Mouse (Mus musculus) limb, embryonic 11.5 days (tissue): ENCODE measurements around the gene Akap2. TPM values are rescaled to one million over a fixed set of nuclear protein-coding genes. Genes with fewer than 3 reads are reported as not detected.

Experiments
- ATAC-seq: fragments of 200-750 bp; cut with Nextera tagmentation; 2 replicates; pipeline ENCODE4 v1.8.0; 2017; ENCODE audit warnings: low read depth; ENCODE audit not compliant: insufficient number of reproducible peaks, low FRiP score, low TSS enrichment
- DNase-seq: peaks from one replicate; pipeline ENCODE4 v3.0.0-alpha.2; 2015; ENCODE audit warnings: low spot score
- H3K27ac ChIP-seq: fragments of 300-500 bp; sonication (generic); replicated peaks from 2 replicates; pipeline ENCODE4 v1.5.1; 2014; ENCODE audit warnings: low read depth, mild to moderate bottlenecking, low read length
- H3K27me3 ChIP-seq: fragments of 300-500 bp; sonication (generic); 2 replicates; pipeline ENCODE4 v1.6.1; 2014; ENCODE audit warnings: mild to moderate bottlenecking, low read length, mixed read lengths; ENCODE audit not compliant: control insufficient read depth, insufficient read depth
- H3K36me3 ChIP-seq: fragments of 300-500 bp; sonication (generic); 2 replicates; pipeline ENCODE4 v1.6.1; 2014; ENCODE audit warnings: mild to moderate bottlenecking, low read length, moderate library complexity, mixed read lengths; ENCODE audit not compliant: control insufficient read depth, insufficient read depth
- H3K4me1 ChIP-seq: fragments of 300-500 bp; sonication (generic); 2 replicates; pipeline ENCODE4 v1.6.1; 2014; ENCODE audit warnings: low read length, mixed read lengths; ENCODE audit not compliant: control insufficient read depth, insufficient read depth
- H3K4me2 ChIP-seq: fragments of 300-500 bp; sonication (generic); 2 replicates; pipeline ENCODE4 v1.6.1; 2014; ENCODE audit warnings: low read depth, mild to moderate bottlenecking, moderate library complexity; ENCODE audit not compliant: severe bottlenecking
- H3K4me3 ChIP-seq: fragments of 300-500 bp; sonication (generic); 2 replicates; pipeline ENCODE4 v1.5.1; 2014; ENCODE audit warnings: low read depth, low read length
- H3K9ac ChIP-seq: fragments of 300-500 bp; sonication (generic); 2 replicates; pipeline ENCODE4 v1.6.1; 2014; ENCODE audit warnings: mild to moderate bottlenecking, low read length
- H3K9me3 ChIP-seq: fragments of 300-500 bp; sonication (generic); 2 replicates; pipeline ENCODE4 v1.6.1; 2016; ENCODE audit warnings: low read length; ENCODE audit not compliant: control insufficient read depth
- WGBS: fragments of 180-500 bp; shearing (Covaris S2); extraction: QIAGEN DNeasy Blood & Tissue Kit; methylation state at CpG from one replicate; pipeline ENCODE4 v1.1.7; 2014; 5-methylcytosine and 5-hydroxymethylcytosine counted together
- polyA plus RNA-seq: library from polyadenylated mRNA; unstranded; fragments of >200 nt; fragmentation: Nextera tagmentation; extraction: Ambion mirVana; gene quantifications from 2 replicates; pipeline ENCODE4 v1.2.1, GENCODE M21; 2014

Gene Akap2
- polyA plus RNA-seq, 1 experiment from 2014 or later = 32.8 TPM

DNA sequence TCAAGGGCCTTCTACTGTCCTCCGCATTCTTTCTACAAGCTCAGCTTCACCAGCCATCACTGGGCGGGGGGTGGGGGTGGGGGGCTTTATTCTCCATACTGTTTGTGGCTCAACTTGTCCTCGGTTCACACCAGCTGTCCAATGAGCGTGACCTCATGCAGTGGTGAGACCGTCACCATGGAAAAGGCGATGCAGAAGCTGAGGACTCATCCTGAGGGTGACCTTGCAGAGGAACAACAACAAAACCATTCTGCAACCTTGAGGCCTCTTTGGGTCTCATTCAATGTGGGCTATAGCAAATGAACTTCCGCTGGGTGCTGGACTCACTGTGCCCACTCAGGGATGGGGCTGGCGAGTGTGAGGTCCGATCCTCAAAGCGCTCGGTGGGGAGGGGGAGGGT, 34.1 kb downstream of the Akap2 start:
- Histone ChIP-seq H3K9me3 (no peaks in the 10 kb centered on the region), H3K9ac (no peak overlapping the region), H3K4me3 (no peak overlapping the region), H3K4me2 (no peak overlapping the region), H3K4me1 (peaks cover 12% of the 10 kb centered on the region), H3K27ac (no peak overlapping the region), H3K27me3 (no peaks in the 10 kb centered on the region), H3K36me3 (no peaks in the 10 kb centered on the region)
- WGBS = 90% methylated on average over 11 of the region's 11 CpGs
- no peak for ATAC-seq
- no peak for DNase-seq

DNA sequence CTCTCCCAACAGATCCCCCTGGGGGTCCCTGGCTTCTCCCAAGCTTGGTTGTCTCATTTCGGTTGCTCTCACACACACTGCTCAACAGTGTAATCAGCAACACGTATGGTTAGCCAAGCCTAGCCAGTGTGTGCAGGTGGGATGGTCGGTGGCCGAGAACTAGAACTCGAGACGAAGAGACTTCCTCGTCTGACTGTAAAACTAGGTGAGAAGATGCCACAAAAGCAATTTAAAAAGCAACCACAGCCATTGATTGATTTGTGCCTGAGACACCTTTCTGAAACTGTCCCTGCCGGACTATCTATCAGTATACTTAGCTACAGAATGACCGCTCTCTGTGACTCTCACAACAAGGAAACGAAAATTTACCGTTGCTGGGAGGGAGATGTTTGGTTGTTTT, 37.6 kb downstream of the Akap2 start:
- ATAC-seq = no peak
- H3K36me3 ChIP-seq = no peaks in the 10 kb centered on the region
- H3K4me1 ChIP-seq = peaks cover 10% of the 10 kb centered on the region
- H3K4me3 ChIP-seq = no peak overlapping the region
- no peaks in the 10 kb centered on the region for H3K27me3 ChIP-seq
- 91% methylated on average over 11 of the region's 11 CpGs for WGBS
- no peaks in the 10 kb centered on the region for H3K9me3 ChIP-seq
- no peak overlapping the region for H3K4me2 ChIP-seq
- H3K27ac ChIP-seq = no peak overlapping the region
- no peak for DNase-seq
- no peak overlapping the region for H3K9ac ChIP-seq

DNA sequence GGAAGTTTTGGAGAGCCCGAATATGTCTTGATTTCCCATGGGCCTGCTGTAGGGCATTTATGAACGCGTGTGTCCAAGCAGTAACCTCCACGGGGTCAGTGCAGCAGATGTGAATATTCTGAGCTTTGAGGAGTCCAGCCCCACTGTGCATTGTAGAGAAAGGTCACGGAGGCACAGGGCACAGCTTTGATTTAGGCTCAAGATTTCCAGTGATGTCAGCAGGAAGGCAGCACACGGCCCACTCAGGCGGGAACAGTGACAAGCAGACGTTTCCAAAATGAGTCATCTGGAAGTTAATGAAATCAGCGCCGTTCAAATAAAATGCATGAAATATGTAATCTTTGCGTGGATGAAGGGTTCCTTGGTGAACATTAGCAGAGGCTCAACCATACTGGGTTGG, 40.5 kb downstream of the Akap2 start:
- no peak for ATAC-seq

DNA sequence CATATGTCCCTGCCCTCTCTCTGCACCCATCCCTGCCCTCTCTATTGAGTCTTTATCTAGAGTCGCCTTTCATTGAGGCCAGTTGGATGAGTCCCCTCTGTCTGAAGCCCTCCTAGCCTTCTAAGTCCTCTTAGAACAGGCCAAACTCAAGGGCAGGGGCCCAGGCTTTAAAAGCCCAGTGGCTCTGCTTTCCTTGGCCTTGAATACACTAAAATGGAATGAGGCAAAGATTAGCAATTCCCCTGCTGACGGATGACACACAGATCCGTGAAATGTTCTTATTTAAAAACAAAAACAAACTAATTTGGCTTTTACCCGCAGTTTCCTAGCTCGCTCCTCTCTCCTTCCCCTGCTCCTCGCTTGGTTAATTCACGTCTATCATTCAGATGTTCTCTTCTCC, 45.0 kb downstream of the Akap2 start:
- Histone ChIP-seq H3K27ac (no peak overlapping the region), H3K4me2 (no peak overlapping the region)

More for the DNA sequence above, 40.5 kb downstream of the Akap2 start:
- Histone ChIP-seq H3K9ac (no peak overlapping the region), H3K27ac (no peak overlapping the region), H3K27me3 (no peaks in the 10 kb centered on the region), H3K4me1 (0 out of 2 replicates have a peak, but pooled peaks cover 3% of the 10 kb centered on the region), H3K4me2 (no peak overlapping the region), H3K4me3 (no peak overlapping the region), H3K36me3 (no peaks in the 10 kb centered on the region), H3K9me3 (no peaks in the 10 kb centered on the region)
- WGBS = 60% methylated on average over 11 of the region's 11 CpGs
- no peak for DNase-seq

DNA sequence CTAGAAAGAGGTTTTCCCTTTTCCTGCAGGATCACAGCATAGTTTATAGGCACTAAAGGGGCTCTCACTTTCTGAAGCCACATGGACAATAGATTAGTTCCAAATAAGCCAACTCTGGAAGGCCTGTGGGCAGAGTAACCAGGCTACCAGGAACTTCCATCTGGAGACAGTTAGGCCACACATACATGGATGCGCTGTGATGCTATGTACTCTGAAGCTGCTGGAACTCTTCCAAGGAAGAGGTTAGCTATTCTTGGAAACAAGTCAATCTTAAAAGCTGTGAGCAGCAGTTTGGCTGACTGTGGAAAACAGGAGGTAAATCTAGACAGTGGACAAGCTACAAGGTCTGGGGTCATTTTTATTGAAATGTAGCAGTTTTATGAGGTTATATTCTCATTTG, 46.9 kb downstream of the Akap2 start:
- no peak overlapping the region for H3K27ac ChIP-seq
- DNase-seq = no peak
- H3K9ac ChIP-seq = no peak overlapping the region
- H3K4me1 ChIP-seq = peaks cover 6% of the 10 kb centered on the region; the same call in 1 of the 2 replicates
- no peak for ATAC-seq
- WGBS = 67% methylated on average over 1 of the region's 1 CpGs
- no peak overlapping the region for H3K4me3 ChIP-seq
- no peaks in the 10 kb centered on the region for H3K9me3 ChIP-seq
- no peak overlapping the region for H3K4me2 ChIP-seq
- H3K27me3 ChIP-seq = no peaks in the 10 kb centered on the region
- H3K36me3 ChIP-seq = no peaks in the 10 kb centered on the region

More for the DNA sequence above, 45.0 kb downstream of the Akap2 start:
- no peaks in the 10 kb centered on the region for H3K9me3 ChIP-seq
- H3K4me1 ChIP-seq = peaks cover 9% of the 10 kb centered on the region; the same call in 1 of the 2 replicates
- no peak overlapping the region for H3K9ac ChIP-seq
- H3K4me3 ChIP-seq = no peak overlapping the region
- DNase-seq = no peak
- H3K27me3 ChIP-seq = no peaks in the 10 kb centered on the region
- H3K36me3 ChIP-seq = no peaks in the 10 kb centered on the region
- ATAC-seq = no peak
- WGBS = 87% methylated on average over 7 of the region's 7 CpGs

GRCm38 (mm10) chr4:57764926-57765325, 47.5 kb downstream of the Akap2 start:
- no peak for DNase-seq
- H3K4me1 ChIP-seq = peaks cover 6% of the 10 kb centered on the region; the same call in 1 of the 2 replicates
- ATAC-seq = no peak
- H3K9ac ChIP-seq = no peak overlapping the region
- H3K36me3 ChIP-seq = no peaks in the 10 kb centered on the region
- WGBS = 90% methylated on average over 1 of the region's 1 CpGs
- H3K27ac ChIP-seq = no peak overlapping the region
- no peaks in the 10 kb centered on the region for H3K9me3 ChIP-seq
- H3K27me3 ChIP-seq = no peaks in the 10 kb centered on the region
- no peak overlapping the region for H3K4me3 ChIP-seq
- H3K4me2 ChIP-seq = no peak overlapping the region

- Histone ChIP-seq H3K9ac (no peak overlapping the region), H3K36me3 (no peaks in the 10 kb centered on the region), H3K4me3 (no peak overlapping the region), H3K27ac (no peak overlapping the region), H3K4me2 (no peak overlapping the region), H3K27me3 (no peaks in the 10 kb centered on the region), H3K9me3 (no peaks in the 10 kb centered on the region), H3K4me1 (peaks cover 6% of the 10 kb centered on the region; the same call in 1 of the 2 replicates)
- WGBS = 40% methylated on average over 4 of the region's 4 CpGs
- no peak for ATAC-seq
- DNase-seq = no peak
These were observed 48.3 kb downstream of the Akap2 start for GRCm38 (mm10) chr4:57765806-57766205.

- 79% methylated on average over 3 of the region's 3 CpGs for WGBS
These were observed 51.5 kb downstream of the Akap2 start for GRCm38 (mm10) chr4:57769007-57769406.

GRCm38 (mm10) chr4:57770185-57770823, 52.8 kb downstream of the Akap2 start:
- DNase-seq = no peak
- Histone ChIP-seq H3K27ac (no peak overlapping the region), H3K4me1 (no peaks in the 10 kb centered on the region), H3K9ac (no peak overlapping the region), H3K4me2 (no peak overlapping the region), H3K4me3 (no peak overlapping the region), H3K36me3 (no peaks in the 10 kb centered on the region), H3K9me3 (no peaks in the 10 kb centered on the region), H3K27me3 (no peaks in the 10 kb centered on the region)
- ATAC-seq = no peak
- WGBS = 87% methylated on average over 4 of the region's 4 CpGs

More at GRCm38 (mm10) chr4:57769007-57769406, 51.5 kb downstream of the Akap2 start:
- ATAC-seq = no peak
- H3K27me3 ChIP-seq = no peaks in the 10 kb centered on the region
- DNase-seq = no peak
- H3K4me3 ChIP-seq = no peak overlapping the region
- H3K4me1 ChIP-seq = peaks cover 6% of the 10 kb centered on the region; the same call in 1 of the 2 replicates
- no peaks in the 10 kb centered on the region for H3K9me3 ChIP-seq
- no peak overlapping the region for H3K4me2 ChIP-seq
- no peaks in the 10 kb centered on the region for H3K36me3 ChIP-seq
- H3K27ac ChIP-seq = no peak overlapping the region
- no peak overlapping the region for H3K9ac ChIP-seq
